Mouse (Mus musculus) kidney, embryonic 14.5 days (tissue): ENCODE data around the gene Cemip. TPM values are rescaled to one million over a fixed set of nuclear protein-coding genes. Genes with fewer than 3 reads are reported as not detected.

Experiments
- ATAC-seq: fragments of 200-750 bp; cut with Nextera tagmentation; 2 replicates; pipeline ENCODE4 v1.8.0; 2017; ENCODE audit warnings: moderate number of reproducible peaks, mild to moderate bottlenecking, moderate TSS enrichment, moderate library complexity; ENCODE audit not compliant: low FRiP score, low TSS enrichment
- H3K27ac ChIP-seq: fragments of 300-500 bp; sonication (generic); 2 replicates; pipeline ENCODE4 v1.5.1; 2014; ENCODE audit warnings: low read depth, mild to moderate bottlenecking, low read length, moderate library complexity, mixed read lengths
- H3K27me3 ChIP-seq: fragments of 300-500 bp; sonication (generic); 2 replicates; pipeline ENCODE4 v1.6.1; 2014; ENCODE audit warnings: mild to moderate bottlenecking, low read length; ENCODE audit not compliant: control insufficient read depth, insufficient read depth
- H3K36me3 ChIP-seq: fragments of 300-500 bp; sonication (generic); 2 replicates; pipeline ENCODE4 v1.6.1; 2014; ENCODE audit warnings: low read length, mixed read lengths; ENCODE audit not compliant: control insufficient read depth, insufficient read depth
- H3K4me1 ChIP-seq: fragments of 300-500 bp; sonication (generic); 2 replicates; pipeline ENCODE4 v1.6.1; 2014; ENCODE audit warnings: low read length, mixed read lengths; ENCODE audit not compliant: control insufficient read depth, insufficient read depth
- H3K4me2 ChIP-seq: fragments of 300-500 bp; sonication (generic); replicated peaks from 2 replicates; pipeline ENCODE4 v1.6.1; 2014; ENCODE audit warnings: low read depth, mild to moderate bottlenecking, low read length
- H3K4me3 ChIP-seq: fragments of 300-500 bp; sonication (generic); 2 replicates; pipeline ENCODE4 v1.5.1; 2014; ENCODE audit warnings: mild to moderate bottlenecking, low read length
- H3K9ac ChIP-seq: fragments of 300-500 bp; sonication (generic); 2 replicates; pipeline ENCODE4 v1.6.1; 2014; ENCODE audit warnings: low read depth, mild to moderate bottlenecking, low read length, moderate library complexity
- H3K9me3 ChIP-seq: fragments of 300-500 bp; sonication (generic); 2 replicates; pipeline ENCODE4 v1.6.1; 2016; ENCODE audit warnings: low read length; ENCODE audit not compliant: control insufficient read depth
- WGBS: fragments of 180-500 bp; shearing (Covaris S2); extraction: QIAGEN DNeasy Blood & Tissue Kit; methylation state at CpG from one replicate; pipeline ENCODE4 v1.1.7; 2014; 5-methylcytosine and 5-hydroxymethylcytosine counted together
- polyA plus RNA-seq: library from polyadenylated mRNA; unstranded; fragments of >200 nt; fragmentation: Nextera tagmentation; extraction: Ambion mirVana; gene quantifications from 2 replicates; pipeline ENCODE4 v1.2.1, GENCODE M21; 2014

Cemip gene
- polyA plus RNA-seq, 1 experiment from 2014 or later: 0.16 TPM

GRCm38 (mm10) chr7:84051423-84051822 is 34.9 kb downstream of the Cemip start:
- no peak overlapping the region for H3K27ac ChIP-seq
- 77% methylated on average over 4 of the region's 4 CpGs for WGBS
- H3K4me2 ChIP-seq: no peak overlapping the region
- H3K4me3 ChIP-seq: no peak overlapping the region
- no peaks in the 10 kb centered on the region for H3K9me3 ChIP-seq
- no peak overlapping the region for H3K9ac ChIP-seq
- H3K4me1 ChIP-seq: 0 out of 2 replicates have a peak, but pooled peaks cover 5% of the 10 kb centered on the region
- H3K27me3 ChIP-seq: no peaks in the 10 kb centered on the region
- ATAC-seq: no peak
- no peaks in the 10 kb centered on the region for H3K36me3 ChIP-seq

- no peak overlapping the region for H3K9ac ChIP-seq
- no peak overlapping the region for H3K4me3 ChIP-seq
- ATAC-seq: no peak
- no peak overlapping the region for H3K4me2 ChIP-seq
- 79% methylated on average over 4 of the region's 4 CpGs for WGBS
- no peaks in the 10 kb centered on the region for H3K9me3 ChIP-seq
- H3K27ac ChIP-seq: no peak overlapping the region
- no peaks in the 10 kb centered on the region for H3K36me3 ChIP-seq
- H3K27me3 ChIP-seq: no peaks in the 10 kb centered on the region
- H3K4me1 ChIP-seq: no peaks in the 10 kb centered on the region
These were observed 40.8 kb downstream of the Cemip start for GRCm38 (mm10) chr7:84045546-84045945.

- Histone ChIP-seq H3K4me1 (no peaks in the 10 kb centered on the region), H3K9ac (no peak overlapping the region), H3K4me3 (no peak overlapping the region), H3K27me3 (no peaks in the 10 kb centered on the region), H3K36me3 (no peaks in the 10 kb centered on the region), H3K4me2 (no peak overlapping the region), H3K27ac (no peak overlapping the region), H3K9me3 (no peaks in the 10 kb centered on the region)
- ATAC-seq: no peak
- 67% methylated on average over 4 of the region's 4 CpGs for WGBS
These were observed 41.6 kb downstream of the Cemip start for GRCm38 (mm10) chr7:84044581-84045290.

- WGBS: 69% methylated on average over 1 of the region's 1 CpGs
- ATAC-seq: no peak
These were observed 43.6 kb downstream of the Cemip start for GRCm38 (mm10) chr7:84042726-84043125.

GRCm38 (mm10) chr7:84039856-84040522 is 46.3 kb downstream of the Cemip start:
- ATAC-seq: no peak

More at GRCm38 (mm10) chr7:84042726-84043125, 43.6 kb downstream of the Cemip start:
- Histone ChIP-seq H3K4me1 (no peaks in the 10 kb centered on the region), H3K4me3 (no peak overlapping the region), H3K27ac (no peak overlapping the region), H3K36me3 (no peaks in the 10 kb centered on the region), H3K4me2 (no peak overlapping the region), H3K9ac (no peak overlapping the region), H3K9me3 (no peaks in the 10 kb centered on the region), H3K27me3 (no peaks in the 10 kb centered on the region)

GRCm38 (mm10) chr7:84038642-84039041 is 47.7 kb downstream of the Cemip start:
- 91% methylated on average over 10 of the region's 10 CpGs for WGBS
- Histone ChIP-seq H3K4me3 (no peak overlapping the region), H3K4me2 (no peak overlapping the region), H3K9ac (no peak overlapping the region), H3K36me3 (no peaks in the 10 kb centered on the region), H3K27ac (no peak overlapping the region), H3K27me3 (no peaks in the 10 kb centered on the region), H3K4me1 (no peaks in the 10 kb centered on the region), H3K9me3 (no peaks in the 10 kb centered on the region)
- ATAC-seq: no peak

More at GRCm38 (mm10) chr7:84039856-84040522, 46.3 kb downstream of the Cemip start:
- H3K9ac ChIP-seq: no peak overlapping the region
- no peaks in the 10 kb centered on the region for H3K36me3 ChIP-seq
- H3K27ac ChIP-seq: no peak overlapping the region
- H3K4me3 ChIP-seq: no peak overlapping the region
- 42% methylated on average over 8 of the region's 8 CpGs for WGBS
- H3K4me1 ChIP-seq: no peaks in the 10 kb centered on the region
- H3K9me3 ChIP-seq: no peaks in the 10 kb centered on the region
- H3K27me3 ChIP-seq: no peaks in the 10 kb centered on the region
- H3K4me2 ChIP-seq: no peak overlapping the region

GRCm38 (mm10) chr7:84032831-84033230 is 53.5 kb downstream of the Cemip start:
- no peak overlapping the region for H3K27ac ChIP-seq
- no peaks in the 10 kb centered on the region for H3K27me3 ChIP-seq
- H3K4me3 ChIP-seq: no peak overlapping the region
- H3K4me1 ChIP-seq: no peaks in the 10 kb centered on the region
- WGBS: 94% methylated on average over 1 of the region's 1 CpGs
- H3K36me3 ChIP-seq: no peaks in the 10 kb centered on the region
- H3K4me2 ChIP-seq: no peak overlapping the region
- no peak for ATAC-seq
- no peaks in the 10 kb centered on the region for H3K9me3 ChIP-seq
- no peak overlapping the region for H3K9ac ChIP-seq

- Histone ChIP-seq H3K27ac (no peak overlapping the region), H3K27me3 (no peaks in the 10 kb centered on the region), H3K4me1 (no peaks in the 10 kb centered on the region), H3K9ac (no peak overlapping the region), H3K36me3 (no peaks in the 10 kb centered on the region), H3K4me3 (no peak overlapping the region), H3K9me3 (no peaks in the 10 kb centered on the region), H3K4me2 (no peak overlapping the region)
- ATAC-seq: no peak; the same call in 1 of the 2 replicates
- 43% methylated on average over 3 of the region's 3 CpGs for WGBS
These were observed 57.1 kb downstream of the Cemip start for GRCm38 (mm10) chr7:84029120-84029771.

- 67% methylated on average over 4 of the region's 4 CpGs for WGBS
These were observed 57.9 kb downstream of the Cemip start for GRCm38 (mm10) chr7:84028368-84028767.

More at GRCm38 (mm10) chr7:84028368-84028767, 57.9 kb downstream of the Cemip start:
- H3K27ac ChIP-seq: no peak overlapping the region
- H3K36me3 ChIP-seq: no peaks in the 10 kb centered on the region
- no peak overlapping the region for H3K4me2 ChIP-seq
- H3K9ac ChIP-seq: no peak overlapping the region
- no peak overlapping the region for H3K4me3 ChIP-seq
- no peaks in the 10 kb centered on the region for H3K27me3 ChIP-seq
- H3K9me3 ChIP-seq: no peaks in the 10 kb centered on the region
- no peak for ATAC-seq
- no peaks in the 10 kb centered on the region for H3K4me1 ChIP-seq
